Mouse (Mus musculus) G1E (cell line): ENCODE data around the gene Gm4869.

Experiments
- CTCF ChIP-seq: IDR thresholded peaks from 2 replicates; pipeline ENCODE4 v1.5.1; 2012; ENCODE audit warnings: low read depth, low read length, inconsistent platforms, mixed read lengths
- GATA1 ChIP-seq: IDR thresholded peaks from 2 replicates; pipeline ENCODE4 v1.6.1; 2012; ENCODE audit warnings: borderline replicate concordance, low read length, inconsistent platforms, mixed read lengths
- GATA2 ChIP-seq: IDR thresholded peaks from 2 replicates; pipeline ENCODE4 v1.6.1; 2012; ENCODE audit warnings: low read depth, low read length, inconsistent platforms, borderline replicate concordance
- POLR2AphosphoS5 ChIP-seq: IDR thresholded peaks from 2 replicates; pipeline ENCODE4 v1.6.1; 2012; ENCODE audit warnings: low read depth, low read length, inconsistent platforms; ENCODE audit not compliant: insufficient replicate concordance
- TAL1 ChIP-seq: conservative IDR thresholded peaks from 2 replicates; pipeline ENCODE4 v1.6.1; 2012; ENCODE audit warnings: low read depth, low read length, inconsistent platforms, mixed read lengths

DNA sequence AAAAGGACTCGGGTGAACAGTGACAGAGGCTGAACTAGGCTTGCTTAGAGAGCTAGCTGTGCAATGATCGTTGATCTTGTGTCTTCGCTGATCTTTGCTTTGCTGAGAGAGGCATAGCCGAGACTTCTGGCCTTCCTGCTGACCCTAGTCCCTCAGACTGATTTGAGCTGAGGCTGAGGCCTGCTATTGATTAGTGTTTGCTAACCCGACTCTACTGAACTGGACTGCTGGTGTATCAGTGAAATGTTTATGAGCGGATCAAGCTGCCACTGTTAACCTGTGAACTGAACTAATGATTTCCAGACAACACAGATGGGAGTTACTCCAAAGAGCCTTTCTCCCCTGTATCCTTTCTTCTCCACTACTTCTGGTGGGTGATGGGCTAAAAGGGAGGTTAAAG is 40.3 kb upstream of the Gm4869 start:
- TF ChIP-seq GATA1: no peak
- no peak for TF ChIP-seq POLR2AphosphoS5
- no peak for TF ChIP-seq CTCF
- no peak for TF ChIP-seq GATA2
- TF ChIP-seq TAL1: no peak
